Mouse (Mus musculus): ENCODE results near the gene Adgrl3.

DNA sequence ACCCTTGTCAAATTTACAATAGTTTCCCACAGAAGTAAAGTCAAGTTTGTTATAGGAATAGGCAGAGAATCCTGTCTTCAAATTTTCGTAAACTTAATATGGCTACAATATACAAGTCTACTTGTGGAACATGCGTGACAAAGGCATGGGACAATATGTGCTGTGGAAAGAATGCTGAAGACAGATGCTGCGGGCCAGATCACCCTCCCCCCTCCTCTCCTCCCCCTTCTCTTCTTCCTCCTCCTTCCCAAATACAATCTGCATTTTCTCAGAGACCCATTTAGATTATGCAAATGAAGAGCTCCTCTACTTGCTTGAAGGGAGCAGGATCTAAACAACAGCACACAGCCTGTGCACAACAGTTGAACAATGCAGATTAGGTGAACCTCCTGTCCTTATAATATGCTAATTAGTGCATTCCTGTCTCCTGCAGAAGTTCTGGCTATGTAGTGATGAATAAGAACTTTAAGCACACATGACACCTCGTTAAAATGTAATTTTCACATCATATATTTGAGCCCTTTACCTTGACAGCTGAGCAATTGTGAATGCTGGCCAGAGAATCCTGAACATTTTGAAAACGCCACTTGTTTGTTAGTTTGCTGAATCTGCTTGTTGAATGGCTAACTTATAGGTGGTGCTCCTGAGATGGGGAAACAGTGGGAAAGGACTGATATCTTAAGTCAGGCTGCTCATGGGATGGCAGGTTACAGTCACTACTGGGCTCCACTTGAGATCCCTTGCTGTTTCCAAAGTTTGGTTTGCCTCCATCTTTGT is 499.0 kb downstream of the Adgrl3 start:
- no peak for TF ChIP-seq CTCF (IDR thresholded peaks at IDR 0.05; ENCODE audit: low read depth)
- no peak for TF ChIP-seq EP300 (IDR thresholded peaks at IDR 0.05; ENCODE audit: low read depth)
